Mouse (Mus musculus) lung, embryonic 14.5 days (tissue): ENCODE results near the gene Dmbx1. TPM values are rescaled to one million over a fixed set of nuclear protein-coding genes. Genes with fewer than 3 reads are reported as not detected.

Source experiments
- ATAC-seq: fragments of 200-750 bp; cut with Nextera tagmentation; 2 replicates; pipeline ENCODE4 v1.8.0; 2017; ENCODE audit warnings: mild to moderate bottlenecking, moderate TSS enrichment, moderate library complexity; ENCODE audit not compliant: insufficient read depth
- DNase-seq: peaks from one replicate; pipeline ENCODE4 v3.0.0-alpha.2; 2015
- H3K27ac ChIP-seq: fragments of 300-500 bp; sonication (generic); 2 replicates; pipeline ENCODE4 v1.5.1; 2014; ENCODE audit warnings: low read depth, mild to moderate bottlenecking, moderate library complexity
- H3K27me3 ChIP-seq: fragments of 300-500 bp; sonication (generic); 2 replicates; pipeline ENCODE4 v1.6.1; 2014; ENCODE audit warnings: low read length, control low read depth; ENCODE audit not compliant: insufficient read depth
- H3K36me3 ChIP-seq: fragments of 300-500 bp; sonication (generic); 2 replicates; pipeline ENCODE4 v1.6.1; 2014; ENCODE audit warnings: control low read depth; ENCODE audit not compliant: insufficient read depth
- H3K4me1 ChIP-seq: fragments of 300-500 bp; sonication (generic); 2 replicates; pipeline ENCODE4 v1.6.1; 2014; ENCODE audit warnings: antibody characterized with exemption, control low read depth; ENCODE audit not compliant: insufficient read depth
- H3K4me2 ChIP-seq: fragments of 300-500 bp; sonication (generic); 2 replicates; pipeline ENCODE4 v1.6.1; 2014; ENCODE audit warnings: mild to moderate bottlenecking
- H3K4me3 ChIP-seq: fragments of 300-500 bp; sonication (generic); 2 replicates; pipeline ENCODE4 v1.5.1; 2014; ENCODE audit warnings: low read depth, low read length
- H3K9ac ChIP-seq: fragments of 300-500 bp; sonication (generic); 2 replicates; pipeline ENCODE4 v1.6.1; 2014
- H3K9me3 ChIP-seq: fragments of 300-500 bp; sonication (generic); 2 replicates; pipeline ENCODE4 v1.6.1; 2016; ENCODE audit warnings: low read depth, low read length, control low read depth
- CTCF ChIP-seq: IDR thresholded peaks from 2 replicates; pipeline ENCODE4 v1.5.1; 2016; ENCODE audit warnings: antibody characterized with exemption, low read depth
- WGBS: fragments of 180-500 bp; shearing (Covaris S2); extraction: QIAGEN DNeasy Blood & Tissue Kit; methylation state at CpG from one replicate; pipeline ENCODE4 v1.1.7; 2014; 5-methylcytosine and 5-hydroxymethylcytosine counted together
- polyA plus RNA-seq: library from polyadenylated mRNA; unstranded; fragments of >200 nt; fragmentation: Nextera tagmentation; extraction: Ambion mirVana; gene quantifications from 2 replicates; pipeline ENCODE4 v1.2.1, GENCODE M21; 2014

Gene Dmbx1
- polyA plus RNA-seq, 1 experiment from 2014 or later: not detected

DNA sequence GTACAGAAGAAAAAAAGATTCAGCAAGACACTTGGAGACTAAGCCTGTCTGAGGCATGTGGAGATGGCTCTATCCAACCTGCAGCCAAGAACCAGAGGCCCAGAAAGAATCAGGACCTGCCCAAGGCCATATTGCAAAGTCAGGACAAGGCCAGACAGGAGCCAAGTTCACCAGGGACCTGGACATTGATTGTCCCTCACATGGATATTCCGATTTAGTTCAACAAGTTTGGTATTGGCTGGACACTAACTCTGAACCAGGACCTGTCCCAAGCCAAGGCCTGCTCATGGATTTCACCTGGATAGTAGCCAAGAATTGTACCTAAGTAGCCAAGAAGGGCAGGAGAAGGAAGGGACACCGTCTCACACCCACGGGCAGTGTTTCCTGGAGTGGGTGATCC lies 32.9 kb downstream of the Dmbx1 start:
- no peak overlapping the region for H3K4me2 ChIP-seq

DNA sequence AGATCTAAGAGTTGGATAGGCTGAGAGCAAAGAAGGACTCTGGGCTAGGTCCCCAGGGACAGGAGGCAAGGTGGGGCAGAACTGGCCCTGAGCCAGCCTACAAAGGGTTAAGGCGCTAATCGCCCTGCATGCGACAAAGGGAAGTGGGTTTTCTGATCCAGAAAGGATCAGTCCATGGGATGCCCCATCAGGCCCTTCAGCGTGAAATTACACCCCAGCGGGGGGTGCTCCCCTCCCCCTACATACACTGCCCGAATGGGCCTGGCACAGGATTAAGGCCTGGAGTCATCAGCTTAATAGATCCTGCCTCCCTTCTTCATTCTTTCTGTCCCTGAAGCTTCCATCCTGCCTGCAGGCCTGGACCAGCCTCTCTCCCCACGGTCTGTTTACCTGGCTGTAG lies 34.0 kb downstream of the Dmbx1 start:
- 0 out of 2 replicates have a peak, but pooled peaks cover 5% of the 10 kb centered on the region for H3K4me1 ChIP-seq
- ATAC-seq: no peak
- H3K4me3 ChIP-seq: no peak overlapping the region
- TF ChIP-seq CTCF: no peak
- WGBS: 24% methylated on average over 7 of the region's 7 CpGs
- no peaks in the 10 kb centered on the region for H3K9me3 ChIP-seq
- H3K36me3 ChIP-seq: no peaks in the 10 kb centered on the region
- peaks cover 22% of the 10 kb centered on the region for H3K27me3 ChIP-seq
- DNase-seq: no peak
- no peak overlapping the region for H3K27ac ChIP-seq
- no peak overlapping the region for H3K9ac ChIP-seq
- H3K4me2 ChIP-seq: no peak overlapping the region

More for the DNA sequence above, 32.9 kb downstream of the Dmbx1 start:
- no peak for ATAC-seq
- TF ChIP-seq CTCF: no peak
- no peak overlapping the region for H3K9ac ChIP-seq
- 71% methylated on average over 3 of the region's 3 CpGs for WGBS
- peaks cover 17% of the 10 kb centered on the region for H3K27me3 ChIP-seq
- no peak overlapping the region for H3K4me3 ChIP-seq
- no peak overlapping the region for H3K27ac ChIP-seq
- H3K4me1 ChIP-seq: 0 out of 2 replicates have a peak, but pooled peaks cover 5% of the 10 kb centered on the region
- H3K9me3 ChIP-seq: no peaks in the 10 kb centered on the region
- H3K36me3 ChIP-seq: no peaks in the 10 kb centered on the region
- DNase-seq: no peak

DNA sequence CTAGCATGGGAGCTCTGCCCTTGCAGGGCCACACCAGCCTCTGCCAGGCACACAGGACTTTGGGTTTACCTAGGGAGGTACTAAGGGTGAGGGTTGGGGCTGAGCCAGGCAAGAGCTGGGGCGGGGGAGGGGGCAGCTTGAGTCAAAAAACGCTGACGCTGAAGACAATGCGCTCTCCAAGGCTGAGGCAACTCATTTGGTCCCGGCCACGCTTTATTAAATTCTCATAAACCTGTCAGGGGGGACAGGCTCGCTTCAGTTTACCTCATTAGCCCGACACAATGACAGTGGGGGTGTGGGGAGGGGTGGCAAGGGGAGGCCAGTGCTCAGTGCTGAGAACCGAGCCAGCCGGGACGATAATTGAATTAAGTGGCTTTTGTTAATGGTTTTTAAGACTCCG lies 35.4 kb downstream of the Dmbx1 start:
- ATAC-seq (no peak), DNase-seq (no peak)
- peaks cover 26% of the 10 kb centered on the region for H3K27me3 ChIP-seq

DNA sequence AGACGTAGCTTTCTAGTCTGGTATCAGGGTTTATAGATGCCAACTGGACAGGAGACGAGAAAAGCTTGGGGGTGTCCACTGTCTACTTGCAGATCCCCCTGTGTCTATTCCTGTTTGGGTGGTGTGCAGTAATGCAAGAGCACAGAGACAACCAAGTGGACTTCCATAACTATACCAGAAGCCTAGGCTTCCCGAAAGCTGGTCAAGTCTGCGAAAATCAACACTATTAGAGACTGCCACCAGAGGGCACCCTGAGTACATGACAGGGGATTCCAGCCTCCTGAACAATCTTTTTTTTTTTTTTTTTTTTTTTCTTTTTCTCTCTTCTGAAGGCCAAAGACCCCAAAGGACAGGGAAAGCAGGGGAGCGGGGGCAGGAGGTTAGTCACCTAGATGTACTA lies 36.9 kb downstream of the Dmbx1 start:
- DNase-seq (peak; percentile 93), ATAC-seq (peak; percentile 59; the same call in 1 of the 2 replicates)
- Histone ChIP-seq H3K4me2 (no peak overlapping the region), H3K4me1 (no peaks in the 10 kb centered on the region), H3K4me3 (no peak overlapping the region), H3K27me3 (peaks cover 41% of the 10 kb centered on the region), H3K9ac (no peak overlapping the region), H3K36me3 (no peaks in the 10 kb centered on the region), H3K9me3 (no peaks in the 10 kb centered on the region), H3K27ac (no peak overlapping the region)
- TF ChIP-seq CTCF: peak; percentile 88
- 14% methylated on average over 5 of the region's 5 CpGs for WGBS

More for the DNA sequence above, 35.4 kb downstream of the Dmbx1 start:
- TF ChIP-seq CTCF: no peak
- Histone ChIP-seq H3K4me2 (no peak overlapping the region), H3K36me3 (no peaks in the 10 kb centered on the region), H3K9ac (no peak overlapping the region), H3K4me1 (0 out of 2 replicates have a peak, but pooled peaks cover 5% of the 10 kb centered on the region), H3K27ac (no peak overlapping the region), H3K9me3 (no peaks in the 10 kb centered on the region), H3K4me3 (no peak overlapping the region)
- 14% methylated on average over 12 of the region's 12 CpGs for WGBS

DNA sequence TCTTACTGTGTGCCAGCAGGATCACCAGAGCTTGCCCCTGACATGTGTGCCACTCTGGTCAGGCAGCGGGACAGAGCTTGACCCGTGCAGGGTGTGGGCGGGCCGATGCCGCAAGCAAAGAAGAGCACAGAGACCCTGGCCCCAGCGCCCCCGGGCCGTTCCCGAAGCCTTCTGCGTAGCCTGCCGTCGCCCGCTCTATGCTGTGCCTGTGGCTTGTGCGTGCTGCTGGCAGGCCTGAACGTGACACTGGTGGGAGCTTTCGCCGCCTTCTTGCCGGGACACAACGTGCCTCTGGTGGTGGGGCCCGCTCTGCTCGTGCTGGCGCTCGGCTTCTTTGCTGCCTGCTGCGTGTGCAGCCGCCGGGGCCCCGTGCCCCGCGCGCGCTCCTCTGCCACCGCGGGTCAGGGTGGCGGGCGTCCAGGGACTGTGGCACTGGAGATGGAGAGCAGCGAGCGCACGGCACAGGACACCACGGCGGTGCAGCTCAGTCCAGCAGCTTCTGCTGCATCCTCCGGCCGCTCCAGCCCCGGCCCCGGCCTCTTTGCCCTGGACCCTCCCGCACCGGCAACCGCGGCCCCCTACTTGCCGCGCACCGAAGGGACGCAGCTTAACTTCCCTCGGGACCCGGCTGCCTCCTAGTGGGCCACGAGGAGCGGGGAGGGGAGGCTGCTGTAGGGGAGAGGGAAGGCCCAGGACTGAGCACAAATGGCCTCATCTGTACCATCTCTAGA lies 41.7 kb downstream of the Dmbx1 start:
- WGBS: under 1% methylated on average over 56 of the region's 56 CpGs

DNA sequence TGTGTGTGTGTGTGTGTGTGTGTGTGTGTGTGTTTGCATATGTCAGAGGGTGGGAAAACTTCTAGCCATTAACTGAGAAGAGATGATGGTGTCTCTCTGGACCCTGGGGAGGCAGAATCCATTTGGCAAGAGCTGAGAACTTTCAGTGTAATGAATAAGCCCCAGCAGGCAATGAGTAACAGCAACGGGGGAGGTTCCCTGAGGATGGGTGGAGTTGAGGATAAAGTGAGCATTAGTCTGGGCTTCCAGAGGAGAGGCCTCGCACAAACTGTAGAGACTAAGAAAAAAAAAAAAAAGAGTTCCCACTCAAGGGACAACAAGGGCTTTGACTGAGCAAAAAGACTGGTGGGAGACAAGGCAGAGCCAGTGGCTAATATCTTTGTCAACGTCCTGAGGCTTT lies 45.4 kb downstream of the Dmbx1 start:
- no peak overlapping the region for H3K9ac ChIP-seq
- no peak for TF ChIP-seq CTCF
- H3K4me2 ChIP-seq: no peak overlapping the region
- H3K4me3 ChIP-seq: no peak overlapping the region
- ATAC-seq: no peak
- peaks cover 54% of the 10 kb centered on the region for H3K27me3 ChIP-seq
- no peaks in the 10 kb centered on the region for H3K4me1 ChIP-seq
- H3K9me3 ChIP-seq: no peaks in the 10 kb centered on the region
- 11% methylated on average over 3 of the region's 3 CpGs for WGBS
- H3K27ac ChIP-seq: no peak overlapping the region
- H3K36me3 ChIP-seq: no peaks in the 10 kb centered on the region
- DNase-seq: no peak

More for the DNA sequence above, 41.7 kb downstream of the Dmbx1 start:
- H3K4me1 ChIP-seq: no peaks in the 10 kb centered on the region
- DNase-seq (peak; percentile 63), ATAC-seq (peak; percentile 67)
- H3K27ac ChIP-seq: no peak overlapping the region
- peaks cover 41% of the 10 kb centered on the region for H3K27me3 ChIP-seq
- H3K9me3 ChIP-seq: no peaks in the 10 kb centered on the region
- peak; percentile 60 for TF ChIP-seq CTCF
- H3K36me3 ChIP-seq: no peaks in the 10 kb centered on the region
- H3K4me3 ChIP-seq: peak overlapping the region; percentile 35
- H3K4me2 ChIP-seq: peak overlapping the region; percentile 68
- peak overlapping the region; percentile 40 for H3K9ac ChIP-seq

DNA sequence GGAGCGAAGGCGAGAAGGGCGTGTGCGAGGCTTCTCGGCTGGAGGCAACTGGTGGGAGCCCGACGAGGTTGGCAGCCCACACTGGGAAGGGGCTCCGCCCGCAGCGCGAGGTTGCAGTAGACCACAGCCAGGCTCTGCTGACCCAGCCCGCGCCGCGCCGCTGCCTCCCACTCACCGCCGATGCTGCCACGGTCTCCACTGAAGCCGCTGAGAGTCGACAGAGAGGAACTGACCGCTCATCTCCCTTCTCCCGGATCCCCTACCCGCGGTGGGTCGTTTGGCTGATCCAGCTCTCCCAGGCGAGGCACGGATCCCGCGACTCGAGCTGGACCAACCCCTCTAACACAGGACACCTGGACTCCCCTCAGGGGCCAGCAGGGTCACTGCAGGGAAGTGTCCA lies 49.2 kb downstream of the Dmbx1 start, which contains the start of gene 6430628N08Rik:
6430628N08Rik (plus strand) TSS at position 113 of the 400 bp plus-strand sequence.
- ATAC-seq (no peak), DNase-seq (peak; percentile 16)
- H3K4me2 ChIP-seq: peak within 1 kb of the TSS; percentile 54
- no peaks in the 10 kb centered on the region for H3K9me3 ChIP-seq
- 0% methylated on average over 31 of the region's 31 CpGs for WGBS
- no peaks in the 10 kb centered on the region for H3K4me1 ChIP-seq
- H3K27ac ChIP-seq: no peak within 1 kb of the TSS
- no peaks in the 10 kb centered on the region for H3K36me3 ChIP-seq
- H3K9ac ChIP-seq: no peak within 1 kb of the TSS
- TF ChIP-seq CTCF: no peak
- H3K4me3 ChIP-seq: peak within 1 kb of the TSS; percentile 19; the same call in 1 of the 2 replicates
- H3K27me3 ChIP-seq: peaks cover 25% of the 10 kb centered on the region
